Comparison of ENCODE assay signal across 8 mouse cellular contexts in genomic region chr13:94710574-94711172, GRCm38 (mm10).
DNase-seq lines count a peak whose midpoint lies in the region; ATAC-seq and TF ChIP-seq lines count a peak whose summit lies in the region.

No protein-coding gene starts in this region.

- no peak overlapping the region for H3K27ac ChIP-seq in gastrocnemius, adult 2 months
- peak overlapping the region; percentile 30 for H3K27ac ChIP-seq in hindbrain, embryonic 13.5 days
- H3K27ac ChIP-seq in midbrain, embryonic 12.5 days (replicated peaks), result no peak overlapping the region

- H3K4me2 ChIP-seq in hindbrain, embryonic 13.5 days, result peak overlapping the region; percentile 42
- H3K4me2 ChIP-seq in midbrain, embryonic 12.5 days (replicated peaks), result peak overlapping the region; percentile 36

- whole genome bisulfite sequencing in hindbrain, embryonic 13.5 days, result under 1% methylated on average over 26 of the region's 26 CpGs
- WGBS in midbrain, embryonic 12.5 days, result 1% methylated on average over 26 of the region's 26 CpGs

- ATAC-seq in hindbrain, embryonic 13.5 days (ENCODE audit: low FRiP score), result no peak; the same call in 1 of the 2 replicates
- no peak for ATAC-seq in midbrain, embryonic 12.5 days (ENCODE audit: low FRiP score, low read depth)

- no peaks in the 10 kb centered on the region for H3K36me3 ChIP-seq in hindbrain, embryonic 13.5 days
- no peaks in the 10 kb centered on the region for H3K36me3 ChIP-seq in midbrain, embryonic 12.5 days

- H3K4me1 ChIP-seq in hindbrain, embryonic 13.5 days (replicated peaks), result peaks cover 21% of the 10 kb centered on the region
- peaks cover 35% of the 10 kb centered on the region for H3K4me1 ChIP-seq in midbrain, embryonic 12.5 days

- H3K4me3 ChIP-seq in gastrocnemius, adult 2 months, result peak overlapping the region; percentile 67
- peak overlapping the region; percentile 22 for H3K4me3 ChIP-seq in hindbrain, embryonic 13.5 days
- H3K4me3 ChIP-seq in midbrain, embryonic 12.5 days, result peak overlapping the region; percentile 21

- no peak overlapping the region for H3K9ac ChIP-seq in hindbrain, embryonic 13.5 days
- no peak overlapping the region for H3K9ac ChIP-seq in midbrain, embryonic 12.5 days (replicated peaks)

- H3K9me3 ChIP-seq in hindbrain, embryonic 13.5 days, result no peaks in the 10 kb centered on the region
- H3K9me3 ChIP-seq in midbrain, embryonic 12.5 days, result no peaks in the 10 kb centered on the region

- H3K27me3 ChIP-seq in hindbrain, embryonic 13.5 days, result peaks cover 97% of the 10 kb centered on the region
- H3K27me3 ChIP-seq in midbrain, embryonic 12.5 days, result peaks cover 89% of the 10 kb centered on the region

- intact Hi-C loops in gastrocnemius, adult 2 months (cut with DNase I), result loop anchor here (5.0 kb wide), 1 partner anchor 157 kb away; no protein-coding TSS in a partner anchor

- no peak for DNase-seq in gastrocnemius, adult 2 months
- DNase-seq in gastrocnemius, adult 18-20 months (ENCODE audit: low spot score), result no peak
- DNase-seq in embryo, embryonic 10 days (ENCODE audit: low spot score), result peak; percentile 35
- no peak for DNase-seq in right cerebral cortex, postnatal 14 days
- no peak for DNase-seq in layer of hippocampus, postnatal 10 days (ENCODE audit: low spot score in 2 of 2)
- no peak for DNase-seq in spleen, postnatal 36 days (ENCODE audit: low spot score in 2 of 2)

- TF ChIP-seq CTCF in gastrocnemius, adult 2 months (IDR thresholded peaks at IDR 0.05), result no peak
